Mouse (Mus musculus): ENCODE data around the gene Mroh8. TPM values are rescaled to one million over a fixed set of nuclear protein-coding genes. Genes with fewer than 3 reads are reported as not detected.

Gene Mroh8
- not detected for polyA plus RNA-seq (2017; shearing (Covaris generic))

DNA sequence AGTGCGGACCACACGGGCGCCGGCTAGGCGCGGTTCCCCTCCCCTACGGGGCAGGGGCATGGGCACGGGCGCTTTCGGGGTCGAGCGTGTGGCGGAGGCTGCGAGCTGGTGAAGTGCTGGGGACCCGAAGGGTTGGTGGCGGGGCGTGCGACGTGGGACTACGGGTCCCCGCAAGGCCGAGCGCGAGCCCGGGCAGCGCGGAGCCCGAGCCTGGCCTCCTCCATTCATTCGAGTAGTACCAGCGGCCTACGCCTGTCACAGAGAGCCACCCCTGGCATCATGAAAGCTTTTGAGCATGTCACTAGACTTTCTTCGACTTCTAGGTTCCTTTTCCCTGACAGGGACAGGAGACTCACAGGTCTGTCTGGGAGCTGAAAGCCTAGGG lies at the start of gene Mroh8:
Gene Mroh8, minus strand, starts transcription at position 134 of the 385 bp plus-strand sequence.

DNA sequence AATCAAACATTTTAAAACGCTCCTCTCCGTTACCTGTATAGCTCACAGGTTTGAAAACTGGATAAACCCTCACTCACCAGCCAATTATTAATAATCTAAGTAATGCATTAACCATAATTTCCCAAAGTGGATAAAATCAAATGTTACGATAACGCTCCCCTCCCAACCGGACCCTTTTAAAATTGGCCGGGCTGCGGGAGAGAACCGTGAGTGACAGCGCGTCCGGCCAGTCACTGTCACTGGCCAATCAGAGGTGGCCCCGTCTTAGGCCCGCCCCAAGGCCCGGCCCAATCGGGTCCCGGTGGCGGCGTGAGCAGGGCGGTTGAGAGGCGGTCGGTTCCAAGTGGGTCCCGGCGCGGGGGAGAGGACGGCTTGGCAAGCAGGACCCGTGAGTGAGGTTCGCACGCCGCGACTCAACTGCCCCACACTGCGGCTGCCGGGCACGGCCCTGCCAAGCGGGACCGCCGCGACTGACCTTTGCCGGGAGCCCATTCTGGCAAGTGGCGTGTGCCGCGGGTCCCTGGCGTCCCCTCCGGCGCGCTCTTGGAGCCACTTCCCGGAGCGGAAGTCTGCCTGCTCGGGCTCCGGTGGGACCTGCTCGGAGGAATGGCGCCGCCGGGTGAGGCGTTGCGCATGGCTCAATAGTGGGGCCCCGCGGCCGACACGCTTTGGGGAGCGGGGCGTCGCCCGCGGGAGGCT lies 483 bp downstream of the Mroh8 start, which contains the start of gene Rpn2:
Gene Rpn2, plus strand, starts transcription at position 301 of the 699 bp plus-strand sequence.

DNA sequence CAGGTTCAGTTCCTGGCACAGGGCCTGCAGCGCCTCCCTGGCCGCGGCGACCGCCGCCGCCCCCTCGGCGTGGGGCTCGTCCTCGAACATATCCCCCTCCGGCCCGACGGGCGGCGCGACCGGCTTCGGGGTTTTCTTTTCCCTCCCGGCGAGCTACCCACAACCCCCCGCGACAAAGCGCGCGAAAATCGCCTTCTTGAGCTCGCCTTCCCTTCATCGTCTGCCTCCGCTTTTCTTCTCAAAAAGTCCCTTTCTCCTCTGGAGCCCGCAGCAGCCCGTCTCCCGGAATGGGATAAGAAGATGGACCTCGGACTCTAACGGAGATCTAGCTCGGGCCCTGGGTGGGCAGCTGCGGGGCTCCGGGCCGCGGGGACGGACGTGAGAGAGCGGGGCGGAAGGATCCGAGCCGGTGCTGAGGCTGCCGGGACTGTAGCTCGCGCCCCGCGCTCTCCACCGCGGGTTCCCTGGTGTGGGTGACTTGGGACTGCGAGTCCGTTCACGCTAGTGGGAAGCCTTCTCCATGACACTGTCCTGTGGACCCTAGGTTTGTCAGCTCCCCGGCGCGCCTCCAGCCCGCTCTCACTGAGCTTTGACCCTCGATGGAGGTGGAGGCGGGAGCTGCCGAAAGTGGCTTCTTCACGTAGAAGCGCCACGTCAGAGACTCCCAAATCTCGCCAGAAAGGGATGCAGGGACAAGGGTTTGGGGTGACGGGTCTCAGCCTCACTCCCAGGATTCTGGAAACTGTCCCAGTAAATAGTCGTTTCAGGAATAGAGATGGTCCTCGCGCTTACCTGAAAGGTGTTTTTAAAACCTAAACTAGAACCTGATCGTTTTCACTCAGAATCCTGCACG lies 74.8 kb downstream of the Mroh8 start, which contains the start of gene Rbl1:
Gene Rbl1, minus strand, starts transcription at position 169 of the 853 bp plus-strand sequence.

Other genes starting within 250 kb of the Mroh8 start
- not detected for gene Soga1, start 200.3 kb downstream of the Mroh8 start, polyA plus RNA-seq (2017; shearing (Covaris generic))
- gene Tldc2, start 192.5 kb downstream of the Mroh8 start, polyA plus RNA-seq (2017; shearing (Covaris generic)): not detected
- gene Samhd1, start 144.3 kb downstream of the Mroh8 start, polyA plus RNA-seq (2017; shearing (Covaris generic)): 747 TPM
- 28.0 TPM for gene Rbl1, start 75.0 kb downstream of the Mroh8 start, polyA plus RNA-seq (2017; shearing (Covaris generic))
- gene Rpn2, start 532 bp downstream of the Mroh8 start, polyA plus RNA-seq (2017; shearing (Covaris generic)): 242 TPM
- gene Ghrh, start 68.0 kb upstream of the Mroh8 start, polyA plus RNA-seq (2017; shearing (Covaris generic)): not detected
- 56.7 TPM for gene Manbal, start 88.0 kb upstream of the Mroh8 start, polyA plus RNA-seq (2017; shearing (Covaris generic))
- 0.72 TPM for gene Src, start 138.9 kb upstream of the Mroh8 start, polyA plus RNA-seq (2017; shearing (Covaris generic))

Measured in CD4-positive, CD25-positive, alpha-beta regulatory T cell, adult 9 weeks (primary cell).